Mouse (Mus musculus) neural tube, embryonic 14.5 days (tissue): ENCODE measurements around the gene Slc25a19. TPM values are rescaled to one million over a fixed set of nuclear protein-coding genes. Genes with fewer than 3 reads are reported as not detected.

Experiments
- ATAC-seq: fragments of 200-750 bp; cut with Nextera tagmentation; 2 replicates; pipeline ENCODE4 v1.8.0; 2017; ENCODE audit warnings: low read depth, mild to moderate bottlenecking, moderate TSS enrichment, moderate library complexity
- H3K27ac ChIP-seq: fragments of 300-500 bp; sonication (generic); 2 replicates; pipeline ENCODE4 v1.5.1; 2014; ENCODE audit warnings: low read depth, mild to moderate bottlenecking, control low read depth, low read length, moderate library complexity, mixed read lengths
- H3K27me3 ChIP-seq: fragments of 300-500 bp; sonication (generic); 2 replicates; pipeline ENCODE4 v1.6.1; 2014; ENCODE audit warnings: low read length; ENCODE audit not compliant: control insufficient read depth, insufficient read depth
- H3K36me3 ChIP-seq: fragments of 300-500 bp; sonication (generic); 2 replicates; pipeline ENCODE4 v1.6.1; 2014; ENCODE audit warnings: low read length, mixed read lengths; ENCODE audit not compliant: control insufficient read depth, insufficient read depth
- H3K4me1 ChIP-seq: fragments of 300-500 bp; sonication (generic); 2 replicates; pipeline ENCODE4 v1.6.1; 2014; ENCODE audit warnings: low read length; ENCODE audit not compliant: control insufficient read depth, insufficient read depth
- H3K4me2 ChIP-seq: fragments of 300-500 bp; sonication (generic); 2 replicates; pipeline ENCODE4 v1.6.1; 2014; ENCODE audit warnings: mild to moderate bottlenecking, low read depth, low read length, control low read depth
- H3K4me3 ChIP-seq: fragments of 300-500 bp; sonication (generic); 2 replicates; pipeline ENCODE4 v1.5.1; 2014; ENCODE audit warnings: low read depth, low read length, control low read depth, mixed read lengths
- H3K9ac ChIP-seq: fragments of 300-500 bp; sonication (generic); replicated peaks from 2 replicates; pipeline ENCODE4 v1.6.1; 2014; ENCODE audit warnings: low read depth, mild to moderate bottlenecking, control low read depth, low read length, mixed read lengths
- H3K9me3 ChIP-seq: fragments of 300-500 bp; sonication (generic); 2 replicates; pipeline ENCODE4 v1.6.1; 2016; ENCODE audit warnings: low read length; ENCODE audit not compliant: control insufficient read depth
- WGBS: fragments of 180-500 bp; shearing (Covaris S2); extraction: QIAGEN DNeasy Blood & Tissue Kit; methylation state at CpG from one replicate; pipeline ENCODE4 v1.1.7; 2014; 5-methylcytosine and 5-hydroxymethylcytosine counted together
- polyA plus RNA-seq: library from polyadenylated mRNA; unstranded; fragments of >200 nt; fragmentation: Nextera tagmentation; extraction: Ambion mirVana; gene quantifications from 2 replicates; pipeline ENCODE4 v1.2.1, GENCODE M21; 2014

Gene Slc25a19
- polyA plus RNA-seq: 45.3 and 53.0 TPM in 2 replicates

DNA sequence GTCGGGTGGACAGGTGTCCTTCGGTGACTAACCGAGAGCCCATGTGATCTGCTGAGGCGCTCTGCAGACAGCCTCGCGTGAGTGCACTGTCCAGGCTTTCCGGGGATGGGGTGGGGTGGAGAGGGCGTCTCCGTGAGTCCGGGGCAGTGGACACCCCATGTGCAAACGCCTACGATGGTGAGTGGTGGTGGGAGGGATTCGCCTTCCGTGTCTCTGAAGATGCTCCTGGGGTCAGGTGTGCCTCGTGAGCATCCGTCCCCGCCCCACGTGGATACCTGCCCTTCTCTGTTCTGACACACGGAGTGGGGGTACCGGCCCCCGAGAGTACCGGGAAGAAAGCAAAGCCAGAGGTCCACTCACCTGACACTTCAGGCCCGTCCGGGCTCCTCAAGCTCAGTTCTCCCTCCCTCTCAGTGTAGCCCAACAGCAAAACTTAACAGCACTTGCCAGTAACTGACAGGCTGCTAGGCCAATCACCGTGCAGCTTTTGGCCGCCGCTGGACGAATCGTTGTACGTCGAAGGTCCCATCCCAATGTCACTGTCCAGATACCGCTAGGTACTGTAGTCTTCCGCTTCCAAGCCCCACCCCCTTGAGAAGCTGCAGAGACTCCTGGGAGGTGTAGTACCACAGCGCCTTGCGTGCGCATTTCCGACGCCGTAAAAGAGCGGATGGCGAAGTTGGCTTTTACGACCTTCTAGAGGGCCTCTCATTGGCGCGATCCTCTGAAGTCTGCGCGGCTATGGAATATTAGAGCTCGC is at the start of gene Slc25a19:
Gene Slc25a19 (minus strand): TSS at position 591 of the 760 bp plus-strand sequence.
- Histone ChIP-seq H3K4me3 (peak within 1 kb of the TSS; percentile 64), H3K4me1 (0 out of 2 replicates have a peak, but pooled peaks cover 6% of the 10 kb centered on the region), H3K9me3 (no peaks in the 10 kb centered on the region), H3K36me3 (no peaks in the 10 kb centered on the region), H3K27me3 (no peaks in the 10 kb centered on the region), H3K9ac (peak within 1 kb of the TSS; percentile 59), H3K4me2 (peak within 1 kb of the TSS; percentile 93), H3K27ac (no peak within 1 kb of the TSS)
- peak; percentile 99 for ATAC-seq
- under 1% methylated on average over 46 of the region's 47 CpGs for WGBS

DNA sequence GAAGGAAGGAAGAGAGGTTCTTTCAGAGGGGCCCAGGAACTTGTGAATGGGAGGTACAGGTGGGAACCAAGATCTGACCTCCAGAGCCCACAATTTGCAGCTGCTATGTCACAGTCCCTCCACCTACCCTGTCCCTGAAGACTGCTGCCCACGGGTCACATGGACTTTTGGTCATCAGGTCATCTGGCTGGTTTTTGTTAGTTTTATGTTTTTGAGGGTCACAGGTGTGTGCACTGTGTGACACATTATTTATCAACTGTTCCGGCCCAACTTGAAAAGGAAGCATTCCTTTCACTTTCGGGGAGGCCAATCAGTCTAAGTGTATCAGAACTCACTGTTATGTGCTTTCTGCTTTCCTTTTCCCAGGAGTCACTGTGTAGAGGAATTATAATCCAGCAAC is 49.4 kb upstream of the Slc25a19 start:
- Histone ChIP-seq H3K9ac (no peak overlapping the region), H3K36me3 (no peaks in the 10 kb centered on the region), H3K27ac (no peak overlapping the region), H3K4me3 (no peak overlapping the region), H3K4me1 (no peaks in the 10 kb centered on the region; the same call in 1 of the 2 replicates), H3K4me2 (no peak overlapping the region), H3K27me3 (no peaks in the 10 kb centered on the region), H3K9me3 (no peaks in the 10 kb centered on the region)
- WGBS: 89% methylated on average over 3 of the region's 3 CpGs
- ATAC-seq: no peak

DNA sequence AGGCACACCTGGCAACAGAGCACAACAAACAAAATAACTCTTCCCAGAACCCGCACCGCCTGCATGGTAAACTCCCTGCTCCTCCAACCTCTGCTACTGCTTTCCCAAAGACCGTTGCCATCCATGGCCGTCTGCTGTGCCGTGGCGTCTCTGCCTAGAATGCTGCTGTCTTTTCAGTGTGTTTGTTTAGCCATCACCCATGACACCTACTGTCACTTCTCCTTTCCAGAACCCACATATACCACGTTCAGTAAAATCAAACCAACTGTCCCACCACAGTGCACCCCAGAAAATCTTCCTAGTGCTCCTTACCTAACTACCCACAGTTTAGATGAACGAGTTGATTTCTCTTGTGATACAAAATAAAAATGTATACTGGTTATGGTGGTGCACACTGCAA is 48.6 kb upstream of the Slc25a19 start:
- no peak overlapping the region for H3K9ac ChIP-seq
- ATAC-seq: no peak
- no peak overlapping the region for H3K4me3 ChIP-seq
- no peaks in the 10 kb centered on the region for H3K9me3 ChIP-seq
- H3K27ac ChIP-seq: no peak overlapping the region
- H3K27me3 ChIP-seq: no peaks in the 10 kb centered on the region
- no peaks in the 10 kb centered on the region for H3K36me3 ChIP-seq
- H3K4me1 ChIP-seq: no peaks in the 10 kb centered on the region; the same call in 1 of the 2 replicates
- WGBS: 96% methylated on average over 8 of the region's 8 CpGs
- no peak overlapping the region for H3K4me2 ChIP-seq

DNA sequence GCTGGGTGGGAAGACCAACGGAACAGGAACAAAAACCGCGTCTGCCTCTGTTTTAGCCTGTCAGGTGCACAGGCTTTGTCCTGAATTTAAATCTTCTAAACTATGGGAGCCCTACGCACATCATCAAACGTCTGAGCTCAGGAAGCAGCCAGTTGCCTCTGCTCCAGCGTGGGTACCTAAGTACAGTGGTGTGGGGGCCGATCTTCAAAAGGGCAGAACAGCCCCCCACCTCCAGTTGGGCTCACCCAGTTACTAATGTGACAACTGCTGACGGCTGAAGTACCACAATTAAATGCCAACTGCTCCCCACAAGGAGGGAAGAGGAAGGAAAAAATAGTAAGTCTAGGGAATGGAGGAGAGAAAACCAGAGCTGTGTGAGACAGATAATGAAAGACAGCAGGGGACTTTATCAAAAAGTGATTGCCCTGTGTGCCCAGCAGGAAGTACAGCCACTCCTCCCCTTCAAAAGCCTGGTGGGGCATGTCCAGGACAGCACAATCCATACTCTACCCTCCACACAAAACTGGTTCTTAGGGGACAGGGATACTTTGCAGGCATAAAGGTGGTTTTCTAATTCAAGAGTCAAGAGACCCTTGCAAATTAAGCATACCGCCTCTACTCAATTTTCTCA is 46.3 kb upstream of the Slc25a19 start:
- no peak overlapping the region for H3K4me2 ChIP-seq
- no peak for ATAC-seq
- no peaks in the 10 kb centered on the region for H3K36me3 ChIP-seq
- 71% methylated on average over 9 of the region's 9 CpGs for WGBS
- H3K27me3 ChIP-seq: no peaks in the 10 kb centered on the region
- H3K4me1 ChIP-seq: peaks cover 4% of the 10 kb centered on the region; the same call in 1 of the 2 replicates
- H3K9me3 ChIP-seq: no peaks in the 10 kb centered on the region
- H3K4me3 ChIP-seq: no peak overlapping the region
- no peak overlapping the region for H3K27ac ChIP-seq
- no peak overlapping the region for H3K9ac ChIP-seq

DNA sequence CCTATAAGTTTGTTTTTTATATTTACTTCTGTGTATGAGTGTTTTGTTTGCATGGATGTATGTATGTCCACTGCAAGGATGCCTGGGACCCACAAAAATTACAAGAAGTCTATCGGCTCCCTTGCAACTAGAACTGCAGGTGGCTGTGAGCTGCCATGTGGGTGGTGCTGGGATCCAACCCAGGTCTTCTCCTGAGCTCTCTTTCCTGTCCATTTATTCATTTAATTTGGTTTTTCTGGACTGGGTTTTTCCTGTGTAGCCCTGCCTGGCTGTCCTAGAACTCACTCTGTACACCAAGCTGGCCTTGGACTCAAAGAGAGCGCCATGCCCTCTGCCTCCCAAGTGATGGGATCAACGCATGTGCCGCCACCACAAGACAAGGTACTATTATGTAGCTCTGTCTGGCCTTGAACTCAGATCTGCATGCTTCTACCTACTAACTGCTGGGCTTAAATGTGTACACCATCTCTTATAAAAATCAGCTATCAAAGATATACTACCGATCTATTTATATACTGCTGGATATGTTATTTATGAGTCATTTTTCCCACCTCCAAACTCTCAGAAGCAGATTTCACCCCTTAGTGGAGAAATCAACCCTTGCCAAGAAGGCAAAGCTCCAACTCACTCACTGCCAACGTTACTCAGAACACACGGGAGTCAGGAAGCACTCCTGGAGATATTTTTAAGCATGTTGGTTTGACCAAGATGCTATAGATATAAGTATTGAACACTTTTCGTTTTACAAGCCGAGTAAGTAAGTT is 45.6 kb upstream of the Slc25a19 start:
- Histone ChIP-seq H3K9me3 (no peaks in the 10 kb centered on the region), H3K27me3 (no peaks in the 10 kb centered on the region), H3K9ac (no peak overlapping the region), H3K4me3 (no peak overlapping the region), H3K27ac (no peak overlapping the region), H3K4me1 (peaks cover 4% of the 10 kb centered on the region; the same call in 1 of the 2 replicates), H3K4me2 (no peak overlapping the region), H3K36me3 (no peaks in the 10 kb centered on the region)
- no peak for ATAC-seq
- WGBS: 91% methylated on average over 9 of the region's 9 CpGs

DNA sequence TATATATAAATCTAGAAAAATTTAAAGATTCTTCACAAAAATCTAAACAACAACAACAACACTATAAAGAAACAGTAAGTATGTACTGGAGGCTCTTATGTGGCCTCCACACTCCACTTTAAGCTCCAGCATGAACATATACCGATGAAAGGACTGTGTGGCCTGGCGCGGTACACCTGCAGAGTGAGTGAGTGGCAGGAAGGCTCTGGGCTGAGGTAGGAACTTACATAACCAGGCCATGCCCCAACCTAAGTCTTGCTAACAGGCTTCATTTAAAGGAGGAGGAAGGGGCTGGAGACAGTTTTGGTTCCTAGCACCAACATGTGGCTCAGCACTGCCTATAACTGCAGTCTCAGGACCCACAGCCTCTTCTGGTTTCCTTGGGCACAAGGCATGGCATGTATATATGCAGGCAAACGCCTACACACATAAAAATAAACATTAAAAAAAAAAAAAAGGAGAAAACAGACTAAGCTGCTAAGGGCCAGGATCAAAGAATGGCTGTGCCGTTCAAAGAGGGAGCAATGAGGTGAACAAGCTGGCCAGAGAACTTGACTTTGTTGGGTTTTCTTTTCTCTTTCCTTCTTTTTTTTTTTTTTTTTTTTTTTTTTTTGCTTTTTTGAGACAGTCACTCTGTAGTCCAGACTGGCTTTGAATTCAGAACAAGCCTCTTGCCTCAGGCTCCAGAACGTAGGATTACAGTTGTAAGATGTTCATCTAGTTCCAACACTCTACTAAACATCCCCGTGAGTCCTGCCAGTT is 44.3 kb upstream of the Slc25a19 start:
- no peak overlapping the region for H3K9ac ChIP-seq
- WGBS: 85% methylated on average over 7 of the region's 7 CpGs
- H3K4me1 ChIP-seq: peaks cover 4% of the 10 kb centered on the region; the same call in 1 of the 2 replicates
- no peak for ATAC-seq
- H3K27ac ChIP-seq: no peak overlapping the region
- H3K36me3 ChIP-seq: no peaks in the 10 kb centered on the region
- no peak overlapping the region for H3K4me2 ChIP-seq
- no peak overlapping the region for H3K4me3 ChIP-seq
- H3K27me3 ChIP-seq: no peaks in the 10 kb centered on the region
- no peaks in the 10 kb centered on the region for H3K9me3 ChIP-seq

DNA sequence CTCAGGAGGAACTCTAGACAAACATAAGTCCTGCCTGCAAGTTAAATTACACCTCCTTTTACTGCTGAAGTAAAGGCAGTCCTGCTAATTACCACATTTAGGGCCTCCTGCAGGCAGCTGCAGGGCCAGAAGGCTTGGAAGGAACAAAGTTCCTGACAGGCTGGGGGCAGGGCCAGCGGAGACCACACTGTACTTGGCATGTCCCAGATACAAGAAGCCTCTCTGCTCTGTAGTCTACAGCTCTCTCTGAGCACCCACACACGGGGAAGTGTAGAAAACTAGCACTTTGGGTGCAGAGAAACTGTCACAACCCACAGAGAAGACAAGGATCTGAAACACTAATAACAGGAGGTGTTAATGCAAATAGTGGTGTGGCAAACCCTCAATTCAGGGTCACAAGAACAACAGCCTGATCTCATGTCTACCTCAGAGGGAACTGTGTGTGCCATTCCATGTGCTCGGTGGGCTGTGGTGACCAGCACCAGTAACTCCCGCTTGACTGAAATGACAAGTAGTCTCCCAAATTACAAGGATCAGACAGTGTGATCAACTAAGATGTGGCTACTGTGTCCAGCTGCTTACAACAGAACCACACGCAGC is 42.5 kb upstream of the Slc25a19 start:
- Histone ChIP-seq H3K4me3 (no peak overlapping the region), H3K9ac (no peak overlapping the region), H3K4me2 (no peak overlapping the region), H3K4me1 (peaks cover 4% of the 10 kb centered on the region; the same call in 1 of the 2 replicates), H3K27me3 (no peaks in the 10 kb centered on the region), H3K36me3 (no peaks in the 10 kb centered on the region), H3K9me3 (no peaks in the 10 kb centered on the region), H3K27ac (no peak overlapping the region)
- WGBS: 18% methylated on average over 5 of the region's 5 CpGs
- ATAC-seq: no peak

DNA sequence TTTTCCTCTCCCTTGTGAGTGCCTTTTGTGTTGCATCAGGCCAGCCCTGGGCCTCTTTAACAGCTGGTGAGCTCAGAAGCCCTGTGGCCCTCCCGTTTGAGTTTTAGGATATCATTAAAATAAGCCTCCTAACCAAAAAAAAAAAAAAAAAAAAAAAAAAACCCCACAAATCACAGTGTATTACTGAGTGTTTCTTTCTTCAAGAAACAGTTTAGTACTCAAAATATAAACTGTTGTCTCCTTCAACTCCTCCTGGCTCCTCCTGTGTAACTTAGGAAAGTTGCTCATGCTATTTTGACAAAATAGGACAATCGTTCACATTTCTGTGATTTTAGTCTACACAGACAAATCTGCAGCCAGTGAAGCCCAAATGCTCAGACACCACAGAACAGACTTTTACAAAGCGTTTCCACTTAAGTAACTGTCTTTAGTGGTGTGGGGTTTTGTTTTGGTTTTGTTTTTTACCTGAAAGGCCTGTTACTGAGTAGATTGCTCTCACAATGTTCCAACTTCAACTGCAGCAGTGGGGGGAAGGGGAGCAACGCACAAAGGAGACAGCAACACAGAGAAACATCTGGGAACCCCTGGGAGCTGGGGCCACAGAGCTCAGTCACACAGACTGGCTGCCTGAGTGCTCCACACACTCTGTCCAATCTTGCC is 35.7 kb upstream of the Slc25a19 start:
- WGBS: 53% methylated on average over 4 of the region's 4 CpGs
- no peak overlapping the region for H3K27ac ChIP-seq
- ATAC-seq: no peak

More for the DNA sequence above, 35.7 kb upstream of the Slc25a19 start:
- Histone ChIP-seq H3K4me1 (no peaks in the 10 kb centered on the region), H3K4me2 (no peak overlapping the region), H3K9ac (no peak overlapping the region), H3K9me3 (no peaks in the 10 kb centered on the region), H3K4me3 (no peak overlapping the region), H3K27me3 (no peaks in the 10 kb centered on the region), H3K36me3 (no peaks in the 10 kb centered on the region)
